Mouse (Mus musculus): ENCODE results near the gene Arf6. TPM values are rescaled to one million over a fixed set of nuclear protein-coding genes. Genes with fewer than 3 reads are reported as not detected.

The Arf6 gene
- polyA plus RNA-seq, 2 experiments = 82.2 to 106 TPM

- ATAC-seq (ENCODE audit: low FRiP score, low read depth) (no peak), DNase-seq (ENCODE audit: low spot score) (no peak)
- Histone ChIP-seq H3K27me3 (ENCODE audit: control insufficient read depth, insufficient read depth, low read length) (no peaks in the 10 kb centered on the region), H3K27ac (replicated peaks; ENCODE audit: low read depth, low read length) (no peak overlapping the region), H3K4me2 (replicated peaks; ENCODE audit: low read depth, low read length, severe bottlenecking) (no peak overlapping the region), H3K36me3 (ENCODE audit: control insufficient read depth, insufficient read depth, low read length) (no peaks in the 10 kb centered on the region), H3K4me1 (ENCODE audit: control insufficient read depth, insufficient read depth, low read length) (no peaks in the 10 kb centered on the region), H3K9me3 (ENCODE audit: control insufficient read depth, low read length) (no peaks in the 10 kb centered on the region), H3K9ac (ENCODE audit: low read depth, low read length, severe bottlenecking) (no peak overlapping the region), H3K4me3 (replicated peaks; ENCODE audit: low read length) (no peak overlapping the region)
- WGBS = 77% methylated on average over 3 of the region's 3 CpGs
- TF ChIP-seq POLR2A (IDR thresholded peaks at IDR 0.05; ENCODE audit: borderline replicate concordance, extremely low read depth, insufficient read depth, insufficient read length) = no peak
Observed at GRCm38 (mm10) chr12:69413303-69413702, 41.4 kb downstream of the Arf6 start.

- DNase-seq (ENCODE audit: low spot score) = no peak
- no peaks in the 10 kb centered on the region for H3K9me3 ChIP-seq (ENCODE audit: control insufficient read depth, low read length)
- H3K4me3 ChIP-seq (replicated peaks; ENCODE audit: low read length) = no peak overlapping the region
- no peak overlapping the region for H3K4me2 ChIP-seq (replicated peaks; ENCODE audit: low read depth, low read length, severe bottlenecking)
- H3K4me1 ChIP-seq (ENCODE audit: control insufficient read depth, insufficient read depth, low read length) = no peaks in the 10 kb centered on the region
- TF ChIP-seq POLR2A (IDR thresholded peaks at IDR 0.05; ENCODE audit: borderline replicate concordance, extremely low read depth, insufficient read depth, insufficient read length) = no peak
- no peaks in the 10 kb centered on the region for H3K27me3 ChIP-seq (ENCODE audit: control insufficient read depth, insufficient read depth, low read length)
- H3K36me3 ChIP-seq (ENCODE audit: control insufficient read depth, insufficient read depth, low read length) = no peaks in the 10 kb centered on the region
- H3K27ac ChIP-seq (replicated peaks; ENCODE audit: low read depth, low read length) = no peak overlapping the region
- no peak for ATAC-seq (ENCODE audit: low FRiP score, low read depth)
- no peak overlapping the region for H3K9ac ChIP-seq (ENCODE audit: low read depth, low read length, severe bottlenecking)
- 71% methylated on average over 4 of the region's 4 CpGs for WGBS
Observed at GRCm38 (mm10) chr12:69414826-69415572, 43.0 kb downstream of the Arf6 start.

- TF ChIP-seq POLR2A (IDR thresholded peaks at IDR 0.05; ENCODE audit: borderline replicate concordance, extremely low read depth, insufficient read depth, insufficient read length) = no peak
- Histone ChIP-seq H3K9ac (ENCODE audit: low read depth, low read length, severe bottlenecking) (no peak overlapping the region), H3K9me3 (ENCODE audit: control insufficient read depth, low read length) (no peaks in the 10 kb centered on the region), H3K4me2 (replicated peaks; ENCODE audit: low read depth, low read length, severe bottlenecking) (no peak overlapping the region), H3K4me3 (replicated peaks; ENCODE audit: low read length) (no peak overlapping the region), H3K27ac (replicated peaks; ENCODE audit: low read depth, low read length) (no peak overlapping the region), H3K27me3 (ENCODE audit: control insufficient read depth, insufficient read depth, low read length) (no peaks in the 10 kb centered on the region), H3K36me3 (ENCODE audit: control insufficient read depth, insufficient read depth, low read length) (no peaks in the 10 kb centered on the region), H3K4me1 (ENCODE audit: control insufficient read depth, insufficient read depth, low read length) (no peaks in the 10 kb centered on the region)
- 73% methylated on average over 7 of the region's 7 CpGs for WGBS
- ATAC-seq (ENCODE audit: low FRiP score, low read depth) (no peak), DNase-seq (ENCODE audit: low spot score) (no peak)
Observed at GRCm38 (mm10) chr12:69416793-69417192, 44.8 kb downstream of the Arf6 start.

- 47% methylated on average over 9 of the region's 9 CpGs for WGBS
- Histone ChIP-seq H3K36me3 (ENCODE audit: control insufficient read depth, insufficient read depth, low read length) (no peaks in the 10 kb centered on the region), H3K9ac (ENCODE audit: low read depth, low read length, severe bottlenecking) (no peak overlapping the region), H3K27me3 (ENCODE audit: control insufficient read depth, insufficient read depth, low read length) (no peaks in the 10 kb centered on the region), H3K4me2 (replicated peaks; ENCODE audit: low read depth, low read length, severe bottlenecking) (no peak overlapping the region), H3K4me3 (replicated peaks; ENCODE audit: low read length) (no peak overlapping the region), H3K27ac (replicated peaks; ENCODE audit: low read depth, low read length) (no peak overlapping the region), H3K9me3 (ENCODE audit: control insufficient read depth, low read length) (0 out of 2 replicates have a peak, but pooled peaks cover 3% of the 10 kb centered on the region), H3K4me1 (ENCODE audit: control insufficient read depth, insufficient read depth, low read length) (no peaks in the 10 kb centered on the region)
- no peak for TF ChIP-seq POLR2A (IDR thresholded peaks at IDR 0.05; ENCODE audit: borderline replicate concordance, extremely low read depth, insufficient read depth, insufficient read length)
- no peak for DNase-seq (ENCODE audit: low spot score)
- no peak for ATAC-seq (ENCODE audit: low FRiP score, low read depth)
Observed at GRCm38 (mm10) chr12:69417701-69418291, 45.8 kb downstream of the Arf6 start.

GRCm38 (mm10) chr12:69418606-69419005 lies 46.7 kb downstream of the Arf6 start:
- TF ChIP-seq POLR2A (IDR thresholded peaks at IDR 0.05; ENCODE audit: borderline replicate concordance, extremely low read depth, insufficient read depth, insufficient read length) = no peak
- no peak overlapping the region for H3K4me2 ChIP-seq (replicated peaks; ENCODE audit: low read depth, low read length, severe bottlenecking)
- H3K27ac ChIP-seq (replicated peaks; ENCODE audit: low read depth, low read length) = no peak overlapping the region
- 87% methylated on average over 13 of the region's 13 CpGs for WGBS
- DNase-seq (ENCODE audit: low spot score) (no peak), ATAC-seq (ENCODE audit: low FRiP score, low read depth) (no peak)
- H3K4me3 ChIP-seq (replicated peaks; ENCODE audit: low read length) = no peak overlapping the region
- H3K9ac ChIP-seq (ENCODE audit: low read depth, low read length, severe bottlenecking) = no peak overlapping the region
- H3K36me3 ChIP-seq (ENCODE audit: control insufficient read depth, insufficient read depth, low read length) = no peaks in the 10 kb centered on the region
- no peaks in the 10 kb centered on the region for H3K27me3 ChIP-seq (ENCODE audit: control insufficient read depth, insufficient read depth, low read length)
- H3K9me3 ChIP-seq (ENCODE audit: control insufficient read depth, low read length) = 0 out of 2 replicates have a peak, but pooled peaks cover 4% of the 10 kb centered on the region
- H3K4me1 ChIP-seq (ENCODE audit: control insufficient read depth, insufficient read depth, low read length) = peaks cover 2% of the 10 kb centered on the region; the same call in 1 of the 2 replicates
